Mouse (Mus musculus) lung, postnatal 0 days (tissue): ENCODE data around the gene Zfp597. TPM values are rescaled to one million over a fixed set of nuclear protein-coding genes. Genes with fewer than 3 reads are reported as not detected.
A peak's percentile ranks its signal among the peaks of the same experiment; 100 is the strongest.

ENCODE experiments used
- ATAC-seq: fragments of 200-750 bp; cut with Nextera tagmentation; 2 replicates; pipeline ENCODE4 v1.8.0; 2017; ENCODE audit warnings: moderate library complexity
- DNase-seq: peaks from one replicate; pipeline ENCODE4 v3.0.0-alpha.2; 2016; ENCODE audit warnings: low spot score
- H3K27ac ChIP-seq: fragments of 300-500 bp; sonication (generic); 2 replicates; pipeline ENCODE4 v1.5.1; 2014; ENCODE audit warnings: antibody characterized with exemption, mild to moderate bottlenecking, low read length, mixed read lengths
- H3K27me3 ChIP-seq: fragments of 300-500 bp; sonication (generic); replicated peaks from 2 replicates; pipeline ENCODE4 v1.6.1; 2014; ENCODE audit warnings: low read length, mixed read lengths; ENCODE audit not compliant: insufficient read depth
- H3K36me3 ChIP-seq: fragments of 300-500 bp; sonication (generic); 2 replicates; pipeline ENCODE4 v1.6.1; 2014; ENCODE audit warnings: low read length, mixed read lengths; ENCODE audit not compliant: insufficient read depth
- H3K4me1 ChIP-seq: fragments of 300-500 bp; sonication (generic); 2 replicates; pipeline ENCODE4 v1.6.1; 2014; ENCODE audit warnings: antibody characterized with exemption, low read depth, low read length, mixed read lengths; ENCODE audit not compliant: insufficient read depth
- H3K4me2 ChIP-seq: fragments of 300-500 bp; sonication (generic); replicated peaks from 2 replicates; pipeline ENCODE4 v1.6.1; 2014; ENCODE audit warnings: low read depth, mild to moderate bottlenecking, low read length, moderate library complexity, mixed read lengths
- H3K4me3 ChIP-seq: fragments of 300-500 bp; sonication (generic); 2 replicates; pipeline ENCODE4 v1.5.1; 2014; ENCODE audit warnings: low read depth, low read length
- H3K9ac ChIP-seq: fragments of 300-500 bp; sonication (generic); replicated peaks from 2 replicates; pipeline ENCODE4 v1.6.1; 2014; ENCODE audit warnings: low read depth, mild to moderate bottlenecking
- H3K9me3 ChIP-seq: fragments of 300-500 bp; sonication (generic); 2 replicates; pipeline ENCODE4 v1.6.1; 2016; ENCODE audit warnings: low read length, mixed read lengths
- CTCF ChIP-seq: IDR thresholded peaks from 2 replicates; pipeline ENCODE4 v1.5.1; 2016; ENCODE audit warnings: antibody characterized with exemption, mild to moderate bottlenecking
- EP300 ChIP-seq: IDR thresholded peaks from 2 replicates; pipeline ENCODE4 v1.6.1; 2016; ENCODE audit warnings: antibody characterized with exemption, mild to moderate bottlenecking, control low read depth
- WGBS: fragments of 180-500 bp; shearing (Covaris S2); extraction: QIAGEN DNeasy Blood & Tissue Kit; methylation state at CpG from one replicate; pipeline ENCODE4 v1.1.7; 2014; 5-methylcytosine and 5-hydroxymethylcytosine counted together
- polyA plus RNA-seq: library from polyadenylated mRNA; unstranded; fragments of >200 nt; fragmentation: Nextera tagmentation; extraction: Ambion mirVana; gene quantifications from 2 replicates; pipeline ENCODE4 v1.2.1, GENCODE M21; 2015

The Zfp597 gene
- polyA plus RNA-seq, 1 experiment from 2014 or later = 4.6 TPM

- H3K9me3 ChIP-seq = no peaks in the 10 kb centered on the region
- no peak overlapping the region for H3K9ac ChIP-seq
- peaks cover 6% of the 10 kb centered on the region; the same call in 1 of the 2 replicates for H3K4me1 ChIP-seq
- no peaks in the 10 kb centered on the region for H3K36me3 ChIP-seq
- no peak overlapping the region for H3K4me2 ChIP-seq
- 68% methylated on average over 3 of the region's 3 CpGs for WGBS
- no peak overlapping the region for H3K4me3 ChIP-seq
- no peaks in the 10 kb centered on the region for H3K27me3 ChIP-seq
- H3K27ac ChIP-seq = no peak overlapping the region
- TF ChIP-seq CTCF = peak; percentile 29
- no peak for TF ChIP-seq EP300
- DNase-seq (no peak), ATAC-seq (no peak)
Measured at GRCm38 (mm10) chr16:3848416-3848815, 35.9 kb downstream of the Zfp597 start.

GRCm38 (mm10) chr16:3847871-3848270, 36.5 kb downstream of the Zfp597 start:
- Histone ChIP-seq H3K36me3 (no peaks in the 10 kb centered on the region), H3K9me3 (no peaks in the 10 kb centered on the region), H3K27ac (no peak overlapping the region), H3K4me1 (peaks cover 6% of the 10 kb centered on the region; the same call in 1 of the 2 replicates), H3K4me2 (peak overlapping the region; percentile 70; the same call in 1 of the 2 replicates), H3K27me3 (no peaks in the 10 kb centered on the region), H3K9ac (no peak overlapping the region), H3K4me3 (peak overlapping the region; percentile 62; the same call in 1 of the 2 replicates)
- 60% methylated on average over 4 of the region's 4 CpGs for WGBS
- no peak for TF ChIP-seq CTCF
- TF ChIP-seq EP300 = no peak
- ATAC-seq = no peak
- peak; percentile 11 for DNase-seq

- 2% methylated on average over 38 of the region's 38 CpGs for WGBS
- peak within 1 kb of the TSS; percentile 70 for H3K4me2 ChIP-seq
- no peak for TF ChIP-seq EP300
- peak; percentile 36 for TF ChIP-seq CTCF
- H3K27me3 ChIP-seq = no peaks in the 10 kb centered on the region
- ATAC-seq = peak; percentile 100
- peak; percentile 99 for DNase-seq
- H3K36me3 ChIP-seq = no peaks in the 10 kb centered on the region
- H3K4me1 ChIP-seq = peaks cover 6% of the 10 kb centered on the region; the same call in 1 of the 2 replicates
- peak within 1 kb of the TSS; percentile 62 for H3K4me3 ChIP-seq
- peak within 1 kb of the TSS; percentile 59; the same call in 1 of the 2 replicates for H3K27ac ChIP-seq
- H3K9me3 ChIP-seq = no peaks in the 10 kb centered on the region
- peak within 1 kb of the TSS; percentile 75 for H3K9ac ChIP-seq
Measured at GRCm38 (mm10) chr16:3846711-3847518, 37.4 kb downstream of the Zfp597 start, which contains the start of gene Zfp174. Gene Zfp174 (plus strand): TSS chr16:3847268.

- Histone ChIP-seq H3K4me1 (peaks cover 6% of the 10 kb centered on the region; the same call in 1 of the 2 replicates), H3K9me3 (no peaks in the 10 kb centered on the region), H3K36me3 (no peaks in the 10 kb centered on the region), H3K9ac (no peak overlapping the region), H3K27me3 (no peaks in the 10 kb centered on the region), H3K4me3 (no peak overlapping the region), H3K27ac (no peak overlapping the region), H3K4me2 (no peak overlapping the region)
- TF ChIP-seq EP300 (no peak), CTCF (no peak)
- 64% methylated on average over 1 of the region's 1 CpGs for WGBS
- ATAC-seq (no peak), DNase-seq (no peak)
Measured at GRCm38 (mm10) chr16:3843796-3844195, 40.6 kb downstream of the Zfp597 start.

GRCm38 (mm10) chr16:3842989-3843388, 41.4 kb downstream of the Zfp597 start:
- WGBS = 22% methylated on average over 4 of the region's 4 CpGs
- H3K9me3 ChIP-seq = no peaks in the 10 kb centered on the region
- H3K27ac ChIP-seq = no peak overlapping the region
- DNase-seq (no peak), ATAC-seq (no peak)
- H3K4me2 ChIP-seq = no peak overlapping the region
- H3K9ac ChIP-seq = no peak overlapping the region
- TF ChIP-seq EP300 (no peak), CTCF (no peak)
- no peaks in the 10 kb centered on the region for H3K36me3 ChIP-seq
- H3K4me1 ChIP-seq = peaks cover 6% of the 10 kb centered on the region; the same call in 1 of the 2 replicates
- no peak overlapping the region for H3K4me3 ChIP-seq
- no peaks in the 10 kb centered on the region for H3K27me3 ChIP-seq

GRCm38 (mm10) chr16:3839157-3839885, 45.0 kb downstream of the Zfp597 start:
- Histone ChIP-seq H3K9me3 (no peaks in the 10 kb centered on the region), H3K9ac (no peak overlapping the region), H3K27ac (no peak overlapping the region), H3K4me3 (no peak overlapping the region), H3K4me2 (no peak overlapping the region), H3K4me1 (no peaks in the 10 kb centered on the region), H3K36me3 (no peaks in the 10 kb centered on the region), H3K27me3 (no peaks in the 10 kb centered on the region)
- peak; percentile 52 for ATAC-seq
- DNase-seq = peak; percentile 54
- WGBS = 52% methylated on average over 17 of the region's 17 CpGs
- TF ChIP-seq EP300 (no peak), CTCF (peak; percentile 76)
